Mouse (Mus musculus) brain, adult 2 months (tissue): ENCODE measurements around the gene Gpc3.
A peak's percentile ranks its signal among the peaks of the same experiment; 100 is the strongest.
"Not testable (repeated sequence)": the region's sequence is repeated elsewhere in the genome, so short reads cannot be mapped to it uniquely, and the experiment has no call there.

Experiments
- DNase-seq: peaks from one replicate; pipeline ENCODE4 v3.0.0; 2011; ENCODE audit warnings: low read depth, low spot score

Gene Gpc3

DNA sequence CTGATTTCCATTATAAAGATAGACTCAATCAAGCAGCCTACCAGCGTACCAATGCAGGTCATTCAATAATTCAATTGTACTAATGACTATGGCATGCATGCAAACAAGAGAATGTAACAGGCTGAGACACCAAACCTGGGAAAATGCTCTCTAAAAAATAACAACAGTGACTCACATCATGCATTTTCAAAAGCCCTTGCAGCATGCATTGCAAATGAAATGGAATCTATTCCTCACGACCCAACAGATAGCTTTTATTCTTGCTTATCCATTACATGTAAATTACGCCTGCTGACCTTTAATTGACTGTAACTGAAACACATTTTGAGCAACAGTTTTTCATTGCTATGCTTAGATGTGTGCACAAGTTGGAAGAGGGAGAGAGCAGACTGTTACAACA is 200.8 kb downstream of the Gpc3 start:
- DNase-seq = no peak

DNA sequence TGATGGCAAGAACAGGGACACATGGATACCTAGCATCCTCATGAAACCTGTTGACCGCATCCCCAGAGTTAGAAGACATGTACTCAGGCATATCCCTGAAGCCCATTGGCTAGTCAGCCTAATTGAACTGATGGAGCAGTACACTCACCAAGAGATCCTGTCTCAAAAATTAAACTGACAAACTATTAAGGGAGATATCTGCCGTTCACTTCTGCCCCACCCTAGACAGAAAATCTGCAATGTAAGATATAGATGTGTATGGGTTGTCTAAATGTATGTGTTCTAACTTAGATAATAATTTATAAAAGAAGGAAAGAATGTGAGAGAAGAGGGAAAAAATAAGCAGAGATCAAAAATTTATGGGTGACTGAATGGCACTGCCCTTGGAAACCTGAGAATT is 212.6 kb downstream of the Gpc3 start:
- DNase-seq = no peak

DNA sequence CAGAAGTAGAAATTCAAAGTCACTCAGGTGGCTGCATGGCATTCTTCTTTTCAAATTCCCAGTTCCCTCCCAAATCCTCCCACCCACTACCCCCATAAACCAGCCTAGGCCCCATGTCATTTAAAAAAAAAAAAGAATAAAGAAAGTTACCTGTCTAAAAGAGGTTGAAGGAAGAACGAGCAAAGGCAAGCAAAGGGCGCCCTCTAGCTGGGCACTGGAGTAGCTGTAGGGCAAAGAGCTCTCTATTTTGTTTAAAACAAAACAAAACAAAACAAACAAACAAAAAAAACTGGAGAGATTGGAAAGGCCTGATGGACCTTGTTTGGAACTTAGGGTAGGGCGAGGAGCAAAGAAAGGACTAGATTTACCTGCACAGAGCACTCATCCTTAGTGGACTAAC is 238.6 kb downstream of the Gpc3 start:
- DNase-seq = no peak

DNA sequence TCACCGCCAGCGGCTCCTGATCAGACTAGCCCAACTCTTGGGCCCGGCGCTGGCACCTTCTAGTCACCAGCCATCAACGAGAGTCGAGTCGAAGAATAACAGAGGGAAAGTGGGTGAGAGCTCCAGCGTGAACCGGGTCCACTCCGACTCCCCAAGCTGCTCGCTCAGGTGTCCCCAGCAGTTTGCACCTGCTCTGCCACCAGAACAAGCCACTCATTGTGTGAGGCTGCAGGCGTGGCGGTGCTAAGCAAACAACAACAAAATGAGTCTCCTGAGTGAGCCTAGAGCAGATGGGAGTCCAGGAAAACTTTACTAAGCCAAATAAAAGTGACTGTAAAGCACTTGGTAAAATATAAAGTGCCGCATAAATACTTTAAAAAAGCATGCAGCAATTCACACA is 239.5 kb downstream of the Gpc3 start:
- no peak for DNase-seq

DNA sequence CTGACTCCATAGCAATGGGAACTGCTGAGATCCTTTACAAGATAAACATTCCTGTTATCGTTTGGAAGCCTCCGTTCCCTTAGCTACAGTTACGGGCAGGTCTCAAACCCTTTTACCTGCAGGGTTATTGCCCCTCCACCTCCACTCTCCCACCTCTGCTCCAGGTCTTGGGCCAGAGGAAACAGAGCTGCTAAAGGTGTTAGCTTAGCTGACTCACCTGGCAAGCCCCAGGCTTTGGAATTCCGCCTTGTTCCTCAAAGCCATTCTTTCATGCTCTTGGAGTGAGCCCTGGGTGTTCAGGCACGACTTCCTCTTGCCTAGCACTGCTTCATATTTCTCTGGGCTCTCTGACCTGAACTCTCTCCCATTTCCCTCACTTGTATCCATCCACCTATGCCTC is 241.3 kb downstream of the Gpc3 start:
- no peak for DNase-seq

DNA sequence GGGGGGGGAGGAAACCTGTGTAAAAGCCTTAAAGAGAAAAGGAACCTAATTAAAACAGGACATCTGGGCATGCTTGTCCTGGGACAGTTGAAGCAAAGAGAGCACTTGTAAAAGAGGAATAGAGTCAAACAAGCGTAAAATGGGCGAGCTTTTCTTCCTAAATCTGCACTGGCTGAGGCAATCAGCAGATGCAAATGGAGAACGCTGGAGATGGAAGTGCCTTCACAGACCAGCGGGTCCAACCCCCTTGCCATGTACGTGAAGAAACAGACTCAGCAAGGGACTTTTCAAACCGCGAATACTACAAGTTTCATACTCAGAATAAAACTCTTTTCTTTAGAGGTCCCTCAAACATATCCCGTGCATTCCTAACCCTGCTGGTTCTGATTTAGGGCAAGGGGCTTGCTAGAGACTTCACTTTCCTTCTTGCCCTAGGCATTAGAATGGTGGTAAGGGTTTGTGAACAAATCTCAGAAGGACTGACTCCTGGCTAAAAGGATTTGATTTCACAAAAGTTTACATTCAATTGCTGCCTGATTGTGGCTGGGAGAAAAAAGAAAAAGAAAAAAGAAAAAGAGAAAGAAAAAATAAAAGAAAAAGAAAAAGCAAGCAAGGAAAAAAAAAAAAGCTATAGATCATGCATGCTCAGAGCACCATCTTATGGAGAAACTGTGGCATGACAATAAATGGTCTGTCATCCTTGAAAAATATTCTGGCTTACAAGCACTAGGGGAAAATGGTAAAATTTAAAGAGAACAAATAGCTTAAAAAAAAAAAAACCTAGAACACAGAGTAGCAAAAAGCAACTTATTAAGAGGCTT is 243.6 kb downstream of the Gpc3 start:
- peak; percentile 40 for DNase-seq

DNA sequence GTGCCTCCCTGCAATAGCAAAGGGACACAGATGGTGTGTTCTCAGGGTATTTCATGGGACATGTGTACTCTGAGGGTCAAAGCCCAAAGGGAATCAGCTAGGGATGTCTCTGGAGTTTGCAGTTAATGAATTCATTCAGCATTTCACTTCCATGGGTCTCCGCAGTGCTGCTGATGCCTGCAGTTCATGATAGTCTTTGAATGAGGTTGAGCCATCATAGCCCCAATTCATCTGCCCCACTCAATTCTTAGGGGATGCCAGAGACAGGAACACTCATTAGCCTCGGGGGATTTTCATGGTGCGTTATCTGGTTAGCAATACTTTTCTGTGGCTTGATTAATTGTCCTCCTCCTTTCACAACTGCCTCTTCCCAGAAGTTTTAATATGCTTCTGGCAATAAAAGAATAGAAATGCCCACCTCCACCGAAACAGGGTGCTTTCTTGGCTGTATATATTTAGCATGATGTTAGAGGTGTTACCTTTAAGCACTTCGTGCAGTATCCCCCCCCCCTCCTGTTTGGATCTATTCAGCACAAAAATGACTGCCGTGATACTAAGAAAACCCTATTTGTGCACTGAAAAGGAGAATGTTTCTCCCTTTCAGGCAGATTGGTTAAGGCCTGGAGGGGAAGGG is 244.3 kb downstream of the Gpc3 start:
- DNase-seq = no peak

DNA sequence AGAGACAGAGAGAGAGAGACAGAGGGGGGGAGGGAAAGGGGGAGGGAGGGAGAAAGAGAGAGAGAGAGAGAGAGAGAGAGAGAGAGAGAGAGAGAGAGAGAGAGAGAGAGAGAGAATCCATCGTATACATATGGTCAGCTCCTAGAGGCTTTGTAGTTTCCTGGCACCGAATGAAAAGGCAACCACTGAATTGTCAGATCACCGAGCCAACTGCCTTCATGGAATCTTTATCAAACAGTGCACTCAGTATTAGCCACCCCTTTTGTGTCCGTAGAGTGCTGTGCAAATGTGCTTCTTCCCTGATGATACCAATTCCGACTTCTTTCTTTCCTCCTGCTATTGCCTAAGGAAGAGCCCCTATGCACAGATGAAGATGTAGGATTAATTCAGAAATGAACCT is 246.9 kb downstream of the Gpc3 start:
- no peak for DNase-seq

DNA sequence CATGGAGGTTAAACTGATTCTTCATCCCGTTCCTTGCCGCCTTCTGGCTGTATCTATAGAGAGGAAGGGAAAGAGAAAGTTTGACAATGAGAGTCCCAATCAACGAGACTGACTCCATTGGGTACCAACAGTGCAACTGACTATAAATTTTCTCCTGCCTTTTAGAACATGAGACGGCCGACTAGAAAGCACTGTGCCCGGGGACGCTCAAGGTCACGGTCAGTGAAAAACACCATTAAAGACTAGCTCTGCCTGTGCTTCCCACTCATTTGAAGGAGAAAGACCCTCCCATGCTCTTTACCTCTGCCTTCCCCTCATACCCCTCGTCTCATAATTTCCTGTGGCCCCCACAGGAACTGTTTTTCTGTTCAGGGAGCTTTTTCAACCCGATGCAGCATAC is 248.0 kb downstream of the Gpc3 start:
- no peak for DNase-seq

DNA sequence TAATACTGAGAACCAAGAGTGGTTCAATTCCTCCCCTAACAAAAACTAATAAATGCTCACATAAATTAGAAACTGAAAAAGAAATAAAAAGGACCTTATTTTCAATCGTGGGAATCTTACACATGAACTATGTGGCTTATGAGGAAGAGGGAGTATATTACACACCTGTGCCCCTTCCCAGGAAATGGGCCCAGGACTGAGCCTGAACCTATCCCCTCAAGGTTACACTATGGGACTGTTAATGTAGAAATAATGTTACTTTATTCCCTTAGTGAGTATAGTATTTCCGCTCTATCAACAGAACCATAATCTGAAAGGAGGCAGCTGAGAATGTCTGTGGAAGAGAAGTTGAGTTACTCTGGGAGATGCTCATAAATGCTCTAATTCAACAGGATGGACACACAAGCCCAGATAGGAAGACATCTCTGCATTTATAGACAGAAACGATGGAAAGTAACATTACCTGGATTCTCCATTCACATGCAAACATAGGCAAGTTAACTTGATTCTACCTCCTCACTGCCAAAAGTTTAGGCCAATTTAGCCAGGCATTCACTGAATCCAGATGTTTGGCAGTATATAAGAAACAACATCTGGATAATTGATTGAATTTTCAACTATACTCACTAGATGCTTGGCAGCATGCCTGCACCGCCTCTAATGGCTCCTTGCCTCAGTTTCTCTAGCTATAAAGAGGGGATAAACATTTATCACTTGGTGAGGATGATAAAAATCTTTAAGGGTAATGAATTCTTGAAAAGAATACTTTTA is 251.3 kb downstream of the Gpc3 start:
- no peak for DNase-seq

DNA sequence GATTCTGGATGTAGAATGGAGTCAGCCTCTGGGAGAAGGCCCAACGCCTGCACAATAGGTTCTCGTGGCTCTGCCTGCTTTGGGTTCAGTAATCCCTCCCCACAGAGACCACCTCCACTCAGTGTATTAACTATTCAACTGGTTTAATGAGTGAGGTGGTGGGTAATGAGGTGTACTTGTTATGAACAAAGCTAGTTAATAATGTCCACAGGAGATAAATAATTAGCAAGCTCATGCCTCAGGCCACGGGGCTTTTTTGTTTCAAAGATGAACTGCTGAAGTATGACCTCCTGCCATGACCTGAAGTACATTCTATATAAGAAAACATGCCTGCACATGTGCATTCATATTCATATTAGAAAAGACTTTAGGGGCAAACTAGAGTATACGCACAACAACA is 260.8 kb downstream of the Gpc3 start:
- no peak for DNase-seq

DNA sequence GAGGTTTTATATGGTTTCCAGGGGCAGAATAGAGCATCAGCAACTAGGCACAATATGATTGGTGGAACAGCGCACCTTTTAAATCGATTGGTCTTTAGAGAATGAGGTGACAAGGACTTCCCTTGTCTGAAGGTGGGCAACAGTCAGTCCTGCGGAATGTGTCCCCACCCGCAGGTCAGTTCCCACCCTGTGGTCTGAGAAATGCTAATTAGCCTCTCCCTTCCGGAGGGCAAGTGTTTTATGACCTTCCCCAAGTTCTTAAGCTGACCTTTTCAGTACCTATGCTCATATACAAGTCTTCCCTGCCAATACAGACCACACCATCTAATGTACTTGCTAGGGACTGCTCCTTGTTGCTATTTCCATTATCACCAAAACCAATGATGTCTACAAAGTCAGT is 263.1 kb downstream of the Gpc3 start:
- not testable (repeated sequence) for DNase-seq

DNA sequence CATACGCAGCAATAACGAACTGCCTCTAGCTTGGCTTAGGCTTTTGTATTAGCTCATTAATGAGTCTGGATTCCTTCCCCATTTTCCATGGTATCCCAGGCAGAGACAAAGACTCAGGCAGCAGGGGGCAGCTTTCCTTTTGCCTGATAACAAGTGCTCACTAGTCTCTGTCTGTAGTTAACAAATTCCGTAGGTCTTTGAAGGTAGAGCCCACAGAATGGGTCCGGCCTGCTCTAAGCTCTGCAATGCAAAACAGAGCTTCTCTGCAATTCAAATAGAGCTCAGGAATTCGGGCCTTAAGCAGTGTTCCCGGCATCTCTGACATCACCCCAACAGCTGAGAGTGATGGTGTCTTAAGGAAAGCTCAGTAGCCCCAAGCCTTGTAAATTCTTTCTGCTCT is 265.0 kb downstream of the Gpc3 start:
- DNase-seq = no peak

DNA sequence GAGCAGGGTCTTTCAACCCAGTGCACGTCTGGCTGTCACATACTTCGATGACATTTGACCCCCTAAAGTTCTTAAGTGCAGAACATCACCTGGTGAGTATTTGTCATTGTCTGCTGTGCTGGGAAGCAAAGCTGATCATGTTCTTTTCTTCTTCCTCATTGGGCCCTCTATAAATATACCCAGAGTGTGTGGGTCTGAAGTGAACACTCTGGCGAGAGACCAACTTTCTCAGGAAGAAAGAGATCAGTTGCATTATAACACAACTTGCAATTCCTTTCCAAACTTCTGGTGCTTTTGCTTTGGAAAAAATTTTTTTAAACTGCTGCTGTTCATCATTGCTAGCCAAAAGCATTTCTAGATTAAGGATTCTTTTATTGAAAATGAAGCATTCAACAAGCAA is 269.7 kb downstream of the Gpc3 start:
- DNase-seq = peak; percentile 55

DNA sequence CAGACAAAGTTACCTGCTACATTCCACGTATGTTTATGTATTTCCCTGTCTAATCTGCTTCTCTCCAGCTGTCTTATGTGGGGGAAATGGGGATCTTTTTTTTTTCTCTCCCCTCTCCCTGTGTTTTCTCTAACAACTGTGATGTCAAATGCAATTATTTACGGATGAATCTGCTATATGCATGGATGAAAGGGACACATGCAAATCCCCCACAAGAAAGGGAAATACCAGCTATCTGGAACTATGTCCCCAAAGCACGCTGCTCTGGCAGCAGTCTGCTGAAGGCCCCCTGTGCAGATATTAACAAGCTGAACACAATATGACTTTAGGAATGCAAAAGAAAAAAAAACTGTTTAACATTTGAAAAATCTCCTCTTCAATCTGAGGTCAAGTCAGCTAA is 273.5 kb downstream of the Gpc3 start:
- DNase-seq = no peak

DNA sequence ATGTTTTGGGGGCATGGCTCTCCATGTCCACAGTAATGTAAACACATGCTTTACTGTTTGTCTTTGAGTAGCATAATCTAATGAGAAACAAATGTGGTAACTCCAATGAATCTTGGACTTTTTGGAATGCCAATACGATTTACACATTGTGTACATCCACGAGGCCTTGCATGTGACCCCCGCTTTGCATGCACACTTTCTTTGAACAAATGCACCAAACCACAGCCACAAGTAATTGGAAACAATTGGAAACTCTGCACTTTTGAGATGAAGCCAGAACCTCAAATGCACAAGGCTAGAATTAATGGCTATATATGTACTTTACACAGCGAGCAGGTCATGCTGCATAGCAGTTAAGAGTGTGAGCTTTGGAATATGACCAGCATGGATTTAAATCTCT is 292.0 kb downstream of the Gpc3 start:
- DNase-seq = no peak

DNA sequence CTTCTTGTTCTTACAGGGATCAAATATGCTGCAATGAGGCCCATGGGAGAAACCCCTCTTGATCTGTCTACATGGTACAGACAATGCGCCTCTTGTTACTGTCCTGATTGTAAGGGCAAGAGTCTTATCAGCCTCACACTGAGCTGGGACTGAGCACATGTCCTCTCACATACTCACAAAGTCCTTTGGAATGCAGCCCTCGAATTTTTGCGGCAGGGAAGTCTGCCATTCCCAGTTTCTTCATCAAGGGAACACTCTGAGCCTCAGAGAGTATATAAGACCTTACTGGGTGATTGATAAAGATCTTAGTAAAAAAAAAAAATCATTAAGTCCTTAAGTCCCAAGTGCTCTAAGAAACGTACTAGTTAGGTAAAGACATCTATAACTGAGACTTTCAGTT is 293.1 kb downstream of the Gpc3 start:
- no peak for DNase-seq

DNA sequence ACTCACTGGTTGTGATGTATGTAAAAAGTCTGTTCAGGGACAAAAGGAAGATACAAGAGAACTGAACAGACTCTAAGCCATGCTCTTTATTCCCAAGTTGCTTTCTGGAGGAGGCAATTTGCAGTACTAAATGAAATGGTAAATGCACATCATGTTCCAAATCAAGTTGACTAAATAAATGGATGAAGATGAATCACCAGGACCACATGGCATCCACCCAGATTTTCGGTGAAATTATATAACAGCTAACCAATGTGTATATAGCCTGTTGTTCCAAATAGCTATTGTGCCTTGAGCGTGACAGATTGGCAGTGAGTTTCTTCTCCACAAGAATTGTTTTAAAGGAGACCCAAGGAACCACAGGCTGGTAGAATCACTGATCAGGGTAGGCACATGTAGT is 302.8 kb downstream of the Gpc3 start:
- DNase-seq = peak; percentile 55

DNA sequence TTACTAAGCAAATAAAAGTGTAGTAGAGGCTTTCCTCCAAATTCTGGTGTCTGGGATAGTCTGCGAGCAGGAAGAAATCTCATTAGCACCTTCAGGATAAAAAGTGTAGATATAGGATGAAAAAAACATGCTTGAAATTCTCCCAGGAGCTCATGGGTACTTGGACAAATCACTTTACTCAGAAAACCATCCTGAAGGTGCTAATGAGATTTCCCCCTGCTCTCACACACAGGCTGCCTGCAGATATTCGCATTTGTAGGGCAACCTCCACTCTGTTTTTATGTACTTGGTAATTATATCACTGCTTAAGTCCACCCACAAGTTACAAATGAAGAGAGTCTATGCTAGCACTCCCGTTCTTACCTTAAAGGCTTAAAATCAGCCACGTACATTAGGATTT is 308.5 kb downstream of the Gpc3 start:
- DNase-seq = peak; percentile 31

DNA sequence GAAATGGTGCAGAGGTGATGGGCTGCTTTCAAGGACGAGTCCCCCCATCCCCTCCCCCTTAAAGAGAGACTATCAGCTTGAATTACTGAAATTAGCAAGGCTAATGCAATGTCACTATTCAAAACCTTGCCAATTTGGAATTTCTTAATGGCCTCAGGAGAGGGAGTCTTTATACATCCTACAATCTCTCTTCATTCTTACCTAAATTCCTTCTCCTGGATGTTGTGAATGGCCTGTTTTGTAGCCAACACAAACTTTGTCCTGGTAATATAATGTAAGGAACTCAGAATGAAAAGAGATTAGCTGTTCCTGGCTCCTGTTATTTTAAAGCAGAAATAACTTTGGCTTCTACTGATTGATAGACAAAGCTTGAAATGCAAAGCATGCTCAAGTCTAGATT is 325.0 kb downstream of the Gpc3 start:
- no peak for DNase-seq

DNA sequence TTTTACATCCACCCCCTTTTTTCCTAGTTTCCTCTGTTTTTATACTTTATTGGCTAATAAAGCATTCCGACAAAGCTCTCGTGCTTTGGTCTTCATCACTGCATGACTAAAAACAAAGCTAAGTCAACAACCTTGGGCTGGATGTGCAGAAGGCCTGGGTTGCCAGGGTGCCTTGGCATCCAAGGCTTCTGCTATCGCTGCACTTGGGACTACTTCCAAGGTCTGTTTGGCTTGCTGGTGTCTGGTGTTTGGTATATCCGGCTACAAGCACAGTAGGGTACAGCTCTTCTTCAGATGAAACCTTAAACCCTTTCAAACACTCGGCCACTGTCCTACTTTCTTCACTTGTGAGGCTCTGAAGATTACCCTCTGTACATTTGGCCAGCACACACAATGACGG is 325.8 kb downstream of the Gpc3 start:
- DNase-seq = no peak

DNA sequence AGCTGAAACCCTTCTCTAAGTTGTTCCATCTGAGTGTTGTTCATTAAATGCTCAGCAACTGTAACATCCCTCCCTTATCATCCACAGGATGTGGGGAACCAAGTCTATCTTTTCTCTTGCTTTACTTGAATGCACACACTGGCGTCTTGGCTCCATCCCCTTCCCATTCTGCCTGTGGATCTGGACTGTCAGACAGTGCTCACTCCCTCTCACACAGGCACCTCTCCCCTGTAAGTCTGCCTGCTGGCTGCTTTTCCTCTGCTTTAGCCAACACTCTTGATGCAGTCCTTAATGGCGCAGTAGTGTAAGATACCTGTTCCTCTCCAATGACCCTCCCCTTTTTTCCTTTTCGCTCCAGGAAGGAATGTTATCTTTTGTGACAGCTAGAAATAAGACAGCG is 331.7 kb downstream of the Gpc3 start:
- no peak for DNase-seq
